Mouse (Mus musculus): Measurements from ENCODE around the gene Tmem80.

DNA sequence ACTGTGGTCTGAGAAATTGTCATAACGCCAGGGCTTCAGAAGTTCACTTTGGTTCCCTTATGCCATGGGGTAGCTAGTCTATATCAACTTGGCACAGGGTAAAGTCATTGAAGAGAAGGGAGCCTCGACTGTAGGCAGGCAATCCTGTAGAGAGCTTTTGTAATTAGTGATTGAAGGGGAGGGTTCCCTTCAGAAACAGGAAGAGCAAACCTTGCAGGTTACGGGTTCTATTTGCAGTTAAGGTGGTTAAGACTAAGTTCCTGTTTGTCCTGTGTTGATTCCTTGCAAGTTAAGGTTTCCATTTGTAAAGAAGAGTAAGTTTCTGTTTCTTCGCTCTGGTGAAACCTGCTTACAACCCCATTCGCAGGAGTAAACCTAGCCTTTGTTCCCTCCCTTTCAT, 42.4 kb downstream of the Tmem80 start:
- TF ChIP-seq CTCF (IDR thresholded peaks at IDR 0.05; ENCODE audit: borderline replicate concordance, control insufficient read depth, extremely low read depth, insufficient read depth, low read length, poor library complexity): no peak
- no peak for TF ChIP-seq POLR2A (IDR thresholded peaks at IDR 0.05; ENCODE audit: control insufficient read depth, extremely low read depth, insufficient read depth, low read length, poor library complexity)
